Mouse (Mus musculus): Measurements from ENCODE around the gene Mfsd5.

The Mfsd5 gene

DNA sequence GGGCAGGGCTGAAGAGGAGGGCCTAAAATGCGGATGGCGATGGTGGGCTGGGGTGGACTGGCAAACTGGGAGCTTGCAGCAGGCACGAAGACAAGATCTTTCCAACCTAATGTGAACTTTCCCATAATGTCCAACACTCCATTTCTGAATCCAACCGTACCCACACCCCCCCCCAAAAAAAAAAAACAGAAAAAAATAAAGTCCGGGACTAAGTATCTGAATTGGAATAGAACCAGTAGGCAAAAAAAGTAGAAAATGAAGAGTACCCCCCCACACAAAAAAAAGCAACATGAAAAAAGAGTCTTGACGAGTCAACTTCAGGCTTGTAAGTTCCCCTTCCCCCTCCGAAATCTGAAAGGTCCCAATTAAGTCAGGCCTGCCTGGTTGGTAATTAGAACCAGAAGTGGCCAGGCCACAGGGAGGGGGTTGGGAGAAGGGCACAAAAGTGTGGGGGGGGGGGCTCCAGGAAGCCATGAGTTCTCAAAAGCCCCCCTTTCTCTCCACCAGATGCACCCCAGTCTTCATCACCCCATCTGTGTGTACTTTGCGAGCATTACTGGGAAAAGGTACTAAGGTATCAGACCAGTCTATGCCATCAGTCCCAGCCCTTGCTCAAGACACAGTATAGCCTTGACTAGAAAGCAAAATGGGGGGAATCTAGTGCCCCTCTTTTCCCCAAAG is 31.0 kb upstream of the Mfsd5 start:
- no peak for DNase-seq

DNA sequence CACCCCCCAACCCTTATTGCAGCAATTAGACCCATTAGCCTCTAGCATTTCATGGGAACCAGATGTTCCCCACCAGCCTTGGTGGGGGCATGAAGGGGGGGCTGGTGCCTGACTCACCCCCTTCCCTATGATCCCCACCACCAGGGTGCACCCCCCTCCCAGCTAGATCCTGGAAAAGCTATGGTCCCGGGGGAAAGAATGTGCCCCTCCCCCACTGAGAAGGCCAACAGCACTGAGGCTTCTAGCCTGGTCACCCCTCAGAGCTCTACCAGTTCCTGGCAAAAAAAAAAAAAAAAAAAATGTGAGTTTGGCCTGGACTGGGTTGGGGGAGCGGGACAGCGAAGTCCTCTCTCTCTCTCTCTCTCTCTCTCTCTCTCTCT is 30.5 kb upstream of the Mfsd5 start:
- no peak for DNase-seq

DNA sequence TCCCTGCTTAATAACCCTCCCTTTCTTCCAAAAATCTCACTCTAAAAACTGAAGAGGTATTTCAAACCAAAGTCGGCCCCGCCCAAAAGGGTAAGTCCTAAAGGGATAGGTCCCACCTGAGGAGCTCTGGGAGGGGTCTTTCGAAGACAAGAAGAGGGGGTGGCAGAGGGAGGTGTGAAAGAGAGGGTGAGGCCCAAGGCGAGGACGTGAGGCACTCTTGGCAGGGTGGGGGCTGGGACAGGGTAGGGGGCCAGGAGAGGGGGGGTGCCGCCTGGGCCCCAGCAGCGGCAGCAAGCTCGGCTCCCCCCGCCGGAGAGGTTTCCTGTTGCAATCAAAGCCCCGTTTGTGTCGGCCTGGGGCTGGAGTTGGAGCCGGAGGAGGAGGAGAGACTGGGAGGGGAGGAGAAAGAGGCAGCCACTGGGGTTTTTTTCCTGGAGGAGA is 30.0 kb upstream of the Mfsd5 start:
- DNase-seq, result no peak

DNA sequence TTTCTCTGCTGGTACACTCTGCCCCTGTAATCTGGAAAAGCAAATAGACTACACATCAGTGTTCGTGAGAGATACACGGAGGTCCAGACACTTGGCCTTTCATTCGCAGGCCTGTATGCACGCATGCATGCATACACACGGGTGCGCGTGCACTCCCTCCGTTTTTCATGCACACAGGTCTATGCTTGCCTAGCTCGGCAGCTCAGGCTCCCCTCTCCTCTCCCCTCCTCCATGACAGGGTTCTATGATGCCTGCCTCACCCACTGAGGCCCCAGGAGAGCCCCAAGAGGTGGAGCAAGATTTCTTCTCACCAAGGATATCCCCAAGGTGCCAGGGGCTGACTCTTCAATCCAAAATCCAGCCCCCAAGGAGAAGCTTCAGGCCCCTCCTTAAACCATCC is 29.3 kb upstream of the Mfsd5 start:
- no peak for DNase-seq

DNA sequence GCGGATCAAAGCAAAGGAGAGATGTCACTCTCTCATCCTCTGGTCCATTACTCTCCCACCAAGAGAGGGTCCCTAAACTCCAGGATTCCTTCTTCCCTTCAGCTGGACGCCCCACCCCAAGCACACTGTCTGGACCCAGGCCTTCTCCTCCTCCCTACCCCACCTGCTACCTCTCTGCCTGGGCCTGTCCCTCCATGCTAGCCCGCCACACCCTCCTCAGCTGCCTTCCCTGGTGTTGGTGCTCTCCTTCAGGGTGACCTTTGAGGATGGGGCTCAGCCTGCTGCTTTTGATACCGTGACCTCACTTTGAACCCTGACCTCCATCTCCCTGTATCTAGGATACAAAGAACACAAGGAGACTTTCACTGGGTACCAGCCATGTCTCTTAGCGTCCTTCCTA is 28.7 kb upstream of the Mfsd5 start:
- no peak for DNase-seq

DNA sequence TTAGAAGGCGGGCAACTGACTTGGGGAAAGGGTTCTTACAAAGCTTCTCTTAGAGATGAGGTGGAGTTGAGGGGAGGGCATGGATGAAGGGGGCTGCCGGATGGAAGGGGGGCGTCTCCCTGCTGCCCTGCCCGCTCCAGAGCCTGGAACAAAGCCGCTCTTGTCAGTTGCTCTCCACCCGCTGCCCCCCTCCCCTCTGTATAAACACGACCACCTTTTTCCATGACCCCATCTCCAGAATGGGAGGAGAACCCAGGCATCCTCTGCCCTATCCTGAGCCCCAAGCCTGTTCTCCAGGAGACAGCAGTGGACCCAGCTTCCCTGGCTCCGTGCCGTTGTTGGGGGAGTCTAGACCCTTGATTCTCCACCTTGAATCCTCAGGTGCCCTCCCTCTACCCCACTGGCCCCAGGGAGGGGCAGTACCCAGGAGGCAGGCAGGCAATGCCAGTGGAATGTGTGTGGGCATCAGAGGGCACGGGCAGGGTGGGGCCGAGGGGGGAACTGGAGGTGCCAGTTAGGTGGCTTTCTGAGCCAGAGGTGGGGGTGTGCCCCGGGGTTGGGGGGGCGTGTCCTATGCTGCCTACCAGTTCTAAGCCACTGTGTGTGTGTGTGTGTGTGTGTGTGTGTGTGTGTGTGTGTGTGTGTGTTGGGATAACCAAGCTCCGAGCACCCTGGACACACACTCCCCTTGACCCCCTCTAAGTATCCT is 23.6 kb upstream of the Mfsd5 start:
- DNase-seq, result no peak

DNA sequence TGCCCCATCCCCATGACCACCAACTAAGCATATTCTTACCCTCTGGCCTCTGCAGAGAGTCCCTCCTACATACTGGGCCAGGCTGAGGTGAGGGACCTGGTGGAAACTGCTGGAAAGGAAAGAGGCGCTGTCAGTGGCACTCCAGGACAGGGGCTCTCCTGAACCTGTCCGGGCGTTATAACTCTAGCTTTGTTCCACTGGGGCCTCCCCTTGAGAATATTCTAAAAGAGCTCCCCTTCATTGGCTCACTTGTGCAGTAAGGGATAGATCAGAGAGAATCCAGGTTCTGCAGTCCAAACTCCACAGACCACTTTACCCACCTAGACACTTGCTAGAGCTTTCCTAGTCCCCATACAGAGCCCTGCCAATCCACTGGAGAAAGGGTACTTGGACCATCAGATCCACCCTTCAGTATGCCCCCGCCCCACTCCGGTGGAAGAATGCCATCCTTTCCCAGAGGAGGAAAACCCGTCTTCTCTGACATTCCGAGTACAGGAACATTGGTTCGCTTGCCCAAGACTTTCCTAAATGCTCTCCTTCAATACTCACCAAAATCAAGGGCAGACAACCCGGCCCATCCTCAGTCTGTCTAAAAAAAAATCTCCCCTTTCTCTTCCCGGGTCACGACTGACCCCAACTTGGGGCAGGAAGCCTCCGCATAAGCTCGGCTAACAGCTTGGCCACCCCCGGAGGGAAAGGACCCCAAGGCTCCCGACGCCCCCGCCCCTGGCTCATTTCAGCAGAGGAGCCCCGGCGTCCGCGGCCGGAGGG is 22.6 kb upstream of the Mfsd5 start:
- no peak for DNase-seq

DNA sequence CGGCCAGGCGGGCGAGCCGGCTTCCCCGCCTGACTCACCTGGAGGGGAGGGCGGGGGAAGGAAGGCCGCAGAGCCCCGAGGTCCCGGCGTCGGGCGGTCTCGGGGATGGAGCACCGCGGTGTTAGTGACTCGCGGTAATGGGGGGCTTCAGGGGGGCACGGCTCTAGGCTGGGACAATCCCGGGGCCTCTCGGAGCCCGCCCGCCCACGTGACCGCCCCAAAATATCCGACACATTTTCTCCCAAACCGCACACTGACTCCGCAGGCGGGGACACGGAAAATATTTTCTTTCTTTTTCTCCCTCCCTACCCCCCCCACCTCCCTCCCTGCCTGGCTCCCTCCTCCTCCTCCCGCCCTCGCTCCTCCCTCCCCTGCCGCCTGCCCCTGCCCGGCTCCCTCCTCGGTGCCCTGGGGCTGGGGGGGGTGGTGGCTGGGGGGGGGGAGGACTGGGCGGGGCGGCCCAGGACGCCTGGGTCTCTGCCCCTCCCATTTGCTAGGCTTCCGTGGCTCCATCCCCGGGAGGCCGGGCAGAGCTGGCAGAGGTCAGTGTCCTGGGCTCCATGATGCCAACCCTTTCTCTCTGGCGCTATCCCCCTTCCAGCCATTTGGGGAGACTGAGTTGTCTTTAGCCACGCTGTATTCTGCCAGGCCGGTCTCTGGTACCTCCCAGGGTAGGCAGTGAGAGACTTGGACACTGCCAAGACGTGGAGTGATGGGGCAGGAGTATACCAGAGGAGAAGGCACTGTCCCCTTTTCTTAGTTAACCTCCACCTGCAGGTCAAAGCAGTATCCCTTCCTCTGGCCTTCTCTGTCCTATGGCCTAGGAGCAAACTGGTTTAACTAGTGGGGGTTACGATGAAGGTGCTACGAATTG is 21.8 kb upstream of the Mfsd5 start, which contains the start of gene Rarg:
Gene Rarg (minus strand): TSS at position 316 of the 874 bp plus-strand sequence.
- DNase-seq, result no peak

DNA sequence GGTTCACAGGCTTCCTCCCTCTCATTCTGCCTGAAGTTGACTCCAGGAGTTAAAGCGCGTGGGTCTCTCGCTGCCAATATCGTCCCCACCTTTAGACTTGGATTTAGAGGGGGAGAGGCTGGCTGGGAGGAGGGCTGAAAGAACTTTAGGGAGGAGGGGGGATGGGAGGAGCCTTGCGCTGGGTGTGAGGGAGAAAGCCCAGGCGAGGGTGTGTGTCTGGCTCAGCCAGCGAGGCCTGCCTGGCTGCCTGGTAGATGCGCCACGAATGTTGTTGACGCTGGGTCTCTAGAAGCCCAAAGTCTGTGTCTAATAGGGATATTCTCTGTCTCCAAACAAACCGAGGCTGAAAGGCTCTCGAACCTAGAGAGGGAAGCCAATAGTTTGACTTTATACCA is 21.2 kb upstream of the Mfsd5 start:
- no peak for DNase-seq

DNA sequence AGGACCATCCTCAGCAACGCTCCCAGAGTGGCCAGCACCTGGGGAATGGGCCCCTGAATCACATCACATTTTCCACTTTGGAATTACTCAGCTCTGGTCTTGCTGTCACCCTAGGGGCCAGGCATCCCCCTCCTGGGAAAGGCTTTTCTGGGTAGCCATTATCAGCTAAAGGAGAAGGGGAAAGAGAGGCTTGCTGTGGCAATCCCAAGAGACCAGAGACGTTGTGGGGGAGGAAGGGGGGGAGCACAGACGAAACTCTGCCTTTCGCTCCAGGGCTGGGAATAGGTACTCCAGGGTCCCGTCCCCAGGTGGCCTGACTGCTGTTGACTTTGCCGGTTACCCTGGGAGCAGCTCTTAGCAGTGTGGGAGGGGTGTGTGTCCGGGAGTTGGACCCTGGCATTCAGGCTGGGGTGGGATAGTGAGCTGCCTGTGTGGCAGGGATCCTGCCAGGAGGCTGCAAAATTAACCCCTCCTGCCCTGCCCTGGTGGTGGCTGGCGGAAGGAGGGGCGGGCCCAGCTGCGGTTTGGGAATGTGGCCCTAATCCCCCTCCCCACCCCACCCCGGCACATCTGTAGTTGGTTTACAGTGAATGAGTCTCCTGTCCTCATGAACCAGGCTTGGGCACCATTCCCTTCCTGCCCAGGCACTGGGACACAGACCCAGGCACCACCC is 20.5 kb upstream of the Mfsd5 start:
- DNase-seq, result no peak

DNA sequence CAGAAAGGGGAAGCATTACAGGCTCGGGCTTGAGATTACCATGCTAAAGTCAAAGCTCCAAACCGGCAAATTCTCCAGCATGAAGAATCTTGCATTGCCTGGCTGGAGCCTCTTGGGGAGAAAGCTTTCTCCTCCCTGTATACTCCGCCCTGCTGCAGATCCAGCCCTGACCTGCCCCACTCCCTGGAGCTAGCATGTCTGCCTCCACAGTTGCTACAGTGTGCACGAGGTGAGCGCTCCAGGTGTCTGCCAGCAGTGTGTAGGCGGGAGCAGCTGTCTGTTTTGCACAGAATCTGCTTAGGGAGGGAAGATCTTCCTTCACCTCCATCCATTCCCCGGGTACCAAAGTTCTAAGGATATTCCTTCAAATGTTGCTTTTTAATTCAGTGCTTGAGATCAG is 16.7 kb upstream of the Mfsd5 start:
- DNase-seq, result no peak

DNA sequence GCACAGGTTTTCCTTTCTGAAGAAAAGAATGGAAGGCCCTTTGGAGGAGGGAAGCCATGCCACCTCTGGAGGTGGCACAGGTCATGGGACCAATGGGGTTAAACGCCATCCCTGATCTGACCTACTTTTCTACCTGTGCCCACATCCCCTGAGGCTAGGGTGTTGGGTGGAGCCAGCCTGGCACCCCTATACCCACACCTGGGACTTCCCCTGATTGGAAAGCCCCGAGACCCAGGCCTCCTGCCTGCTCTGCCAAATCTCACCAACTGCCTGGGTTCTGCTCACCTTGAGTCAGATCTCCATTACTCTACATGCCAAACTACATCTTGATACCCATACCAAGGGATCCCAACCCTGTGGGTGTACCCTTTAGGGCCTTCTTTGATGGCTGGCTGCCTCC is 16.2 kb upstream of the Mfsd5 start:
- DNase-seq, result no peak

DNA sequence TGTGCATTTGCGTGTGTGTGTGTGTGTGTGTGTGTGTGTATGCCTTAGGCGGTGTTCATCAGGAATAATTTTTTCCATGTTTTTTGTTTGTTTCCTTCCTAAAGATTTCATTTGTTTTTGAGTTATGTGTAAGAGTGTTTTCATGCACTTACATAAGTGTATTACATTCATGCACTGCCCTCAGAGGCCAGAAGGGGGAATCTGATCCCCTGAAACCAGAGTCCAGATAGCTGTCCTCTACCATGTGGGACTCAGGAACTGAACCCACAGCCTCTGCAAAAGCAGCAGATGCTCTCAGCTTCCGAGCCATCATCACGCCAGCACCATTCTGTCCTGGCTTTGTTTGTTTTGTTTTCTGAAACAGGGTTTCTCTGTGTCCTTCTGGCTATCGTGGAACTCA is 13.7 kb upstream of the Mfsd5 start:
- no peak for DNase-seq

DNA sequence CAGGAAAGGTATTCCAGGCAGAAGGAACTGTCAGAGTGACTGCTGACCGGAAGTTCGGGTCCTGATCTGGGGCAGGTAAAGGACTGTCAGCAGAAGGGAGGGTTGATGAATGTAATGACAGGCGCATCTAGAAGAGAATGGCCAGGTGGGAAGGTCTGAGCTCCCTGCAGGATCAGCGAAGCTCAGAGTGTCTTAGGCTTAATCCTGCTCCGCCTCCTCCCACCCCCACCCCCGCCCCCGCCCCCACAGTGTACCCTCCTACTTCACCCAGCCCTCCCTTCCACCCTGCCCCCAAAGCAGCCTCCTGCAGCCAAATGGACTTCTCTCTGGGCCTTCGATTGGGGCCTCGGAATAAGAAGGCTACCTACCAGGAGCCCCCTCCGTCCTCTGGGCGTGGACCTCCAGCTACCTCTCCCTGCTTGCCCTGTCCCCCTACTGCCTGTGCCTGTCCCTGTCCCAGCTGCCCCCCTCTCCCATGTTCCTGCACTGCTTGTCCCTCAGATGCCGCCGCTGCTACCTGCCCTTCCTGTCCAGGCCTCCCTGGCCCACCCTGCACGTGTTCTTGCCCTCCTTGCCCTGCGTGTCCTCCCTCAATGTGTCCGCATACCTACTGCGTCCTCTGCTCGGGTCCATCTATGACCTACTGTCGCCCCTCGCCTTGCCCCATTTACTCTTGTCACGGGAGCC is 8.8 kb upstream of the Mfsd5 start, which contains the start of gene Gm9918:
Gene Gm9918 (plus strand): TSS at position 290 of the 687 bp plus-strand sequence.
- no peak for DNase-seq

DNA sequence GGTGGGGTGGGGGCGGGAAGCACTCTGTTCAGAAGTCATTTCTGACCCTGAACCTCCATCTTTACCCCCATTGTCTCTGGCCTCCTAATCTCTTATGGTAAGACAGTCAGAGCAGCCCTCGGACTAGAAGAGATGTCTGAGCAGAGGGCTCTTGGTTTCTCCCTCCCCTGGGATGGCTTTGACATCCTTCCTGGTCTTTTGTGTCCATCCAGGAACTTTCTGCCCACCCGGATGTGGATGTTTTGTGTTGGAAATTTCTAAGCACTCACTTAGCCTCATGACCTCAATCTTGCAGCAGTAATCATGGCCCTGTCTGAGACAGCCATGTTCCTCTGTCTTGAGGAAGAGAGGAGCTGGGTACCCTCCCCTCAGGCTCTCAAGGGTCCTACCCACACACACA is 7.8 kb upstream of the Mfsd5 start:
- no peak for DNase-seq

DNA sequence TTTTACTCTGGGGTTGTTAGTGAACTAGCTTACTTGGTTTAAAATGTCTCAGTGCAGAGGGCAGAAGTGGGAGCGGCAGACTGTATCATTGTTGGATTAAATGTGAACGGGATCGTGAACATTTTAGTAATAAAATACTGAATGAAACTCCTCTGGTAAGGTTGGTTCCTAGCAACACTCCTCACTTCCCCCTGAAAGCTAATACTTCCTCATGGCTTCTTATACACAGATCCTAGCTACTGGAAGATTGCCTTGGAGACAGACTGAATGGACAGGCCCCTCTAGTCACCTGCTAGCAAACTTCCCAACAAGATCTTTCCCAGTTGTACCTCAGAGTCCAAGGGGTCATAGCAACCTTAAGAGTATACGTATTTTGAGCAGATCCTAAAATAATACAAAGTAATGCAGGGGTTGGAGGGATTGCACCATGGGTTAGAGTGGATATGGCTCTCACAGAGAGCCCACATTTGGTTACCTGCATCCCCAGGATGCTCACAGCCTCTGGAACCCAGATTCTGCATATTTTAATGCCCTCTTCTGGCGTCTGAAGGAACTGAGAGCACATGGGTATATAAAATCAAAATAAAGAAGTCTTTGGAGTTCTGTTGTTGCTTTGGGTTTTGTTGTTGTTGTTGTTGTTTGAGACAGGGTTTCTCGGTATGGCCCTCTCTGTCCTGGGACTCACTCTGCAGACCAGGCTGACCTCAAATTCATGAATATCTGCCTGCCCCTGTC is 5.1 kb upstream of the Mfsd5 start:
- no peak for DNase-seq

DNA sequence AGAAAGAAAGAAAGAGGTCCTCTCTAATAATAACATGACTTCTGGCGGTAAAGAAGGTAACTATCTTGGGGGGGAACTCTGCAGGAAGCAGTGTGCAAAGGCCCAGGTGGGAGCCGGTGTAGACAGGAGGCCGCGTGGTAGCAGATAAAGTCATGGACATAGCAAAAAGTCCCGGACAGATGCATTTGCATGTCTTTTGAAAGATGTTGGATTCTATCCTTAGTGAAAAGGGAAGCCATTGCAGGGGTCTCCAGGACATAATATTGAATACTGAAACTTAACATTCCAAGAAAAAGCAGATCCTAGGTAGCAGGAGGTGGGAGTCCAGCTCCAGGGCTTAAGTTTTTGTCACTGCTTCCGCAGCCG is 545 bp upstream of the Mfsd5 start:
- no peak for DNase-seq

DNA sequence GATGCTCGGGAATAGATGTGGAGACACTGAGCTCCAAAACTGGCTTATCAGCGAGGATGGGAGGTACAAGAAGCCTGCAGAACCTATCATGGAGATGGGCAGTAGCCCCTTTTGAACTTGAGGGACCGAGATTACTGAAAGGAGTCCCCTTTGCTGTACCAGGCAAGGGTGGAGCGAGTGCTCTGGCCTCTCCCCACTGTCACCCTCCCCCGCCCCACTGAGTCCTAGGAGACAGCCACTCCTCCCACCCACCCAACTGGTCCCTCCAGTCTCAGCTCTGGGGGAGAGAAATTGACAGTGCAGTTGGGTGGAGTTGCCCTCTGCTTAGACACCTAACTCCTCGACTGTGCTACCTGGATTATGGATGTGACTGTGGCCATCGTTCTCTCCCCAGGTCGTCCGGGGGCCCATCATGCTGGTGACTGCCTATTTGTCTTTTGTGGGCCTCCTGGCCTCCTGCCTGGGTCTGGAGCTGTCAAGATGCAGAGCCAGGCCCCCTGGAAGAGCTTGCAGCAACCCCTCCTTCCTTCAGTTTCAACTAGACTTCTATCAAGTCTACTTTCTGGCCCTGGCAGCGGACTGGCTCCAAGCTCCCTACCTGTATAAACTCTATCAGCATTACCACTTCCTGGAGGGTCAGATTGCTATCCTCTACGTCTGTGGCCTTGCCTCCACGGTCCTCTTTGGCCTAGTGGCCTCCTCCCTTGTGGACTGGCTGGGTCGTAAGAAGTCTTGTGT is 698 bp downstream of the Mfsd5 start:
- DNase-seq, result no peak

DNA sequence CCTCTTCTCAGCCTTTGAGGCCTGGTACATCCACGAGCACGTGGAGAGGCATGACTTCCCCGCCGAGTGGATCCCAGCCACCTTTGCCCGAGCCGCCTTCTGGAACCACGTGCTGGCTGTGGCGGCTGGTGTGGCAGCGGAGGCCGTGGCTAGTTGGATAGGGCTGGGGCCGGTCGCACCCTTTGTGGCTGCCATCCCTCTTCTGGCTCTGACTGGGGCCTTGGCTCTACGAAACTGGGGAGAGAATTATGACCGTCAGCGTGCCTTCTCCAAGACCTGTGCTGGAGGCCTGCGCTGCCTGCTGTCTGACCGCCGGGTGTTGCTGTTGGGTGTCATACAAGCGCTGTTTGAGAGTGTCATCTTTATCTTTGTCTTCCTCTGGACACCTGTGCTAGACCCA is 1.4 kb downstream of the Mfsd5 start:
- DNase-seq, result no peak

All from layer of hippocampus, adult 9-11 months (tissue).